Mouse (Mus musculus) spleen, adult 2 months (tissue): ENCODE results near the gene Pim3.

ENCODE experiments used
- CTCF ChIP-seq: fragments of 200-500 bp; IDR thresholded peaks from 2 replicates; pipeline ENCODE4 v1.5.1; 2011; ENCODE audit warnings: mild to moderate bottlenecking, inconsistent platforms; ENCODE audit not compliant: insufficient read depth, insufficient read length, insufficient replicate concordance; ENCODE audit errors: extremely low read depth
- POLR2A ChIP-seq: fragments of 200-500 bp; IDR thresholded peaks from 2 replicates; pipeline ENCODE4 v1.6.1; 2011; ENCODE audit warnings: low read depth, low read length, inconsistent platforms

GRCm38 (mm10) chr15:88874477-88874876 is 12.5 kb downstream of the Pim3 start:
- TF ChIP-seq CTCF = no peak
- TF ChIP-seq POLR2A = no peak
